Mouse (Mus musculus) left cerebral cortex, adult 11 months (tissue): ENCODE results near the gene Ccdc142.

ENCODE experiments used
- DNase-seq: peaks from one replicate; pipeline ENCODE4 v3.0.0; 2022; ENCODE audit warnings: low spot score

Ccdc142 gene

DNA sequence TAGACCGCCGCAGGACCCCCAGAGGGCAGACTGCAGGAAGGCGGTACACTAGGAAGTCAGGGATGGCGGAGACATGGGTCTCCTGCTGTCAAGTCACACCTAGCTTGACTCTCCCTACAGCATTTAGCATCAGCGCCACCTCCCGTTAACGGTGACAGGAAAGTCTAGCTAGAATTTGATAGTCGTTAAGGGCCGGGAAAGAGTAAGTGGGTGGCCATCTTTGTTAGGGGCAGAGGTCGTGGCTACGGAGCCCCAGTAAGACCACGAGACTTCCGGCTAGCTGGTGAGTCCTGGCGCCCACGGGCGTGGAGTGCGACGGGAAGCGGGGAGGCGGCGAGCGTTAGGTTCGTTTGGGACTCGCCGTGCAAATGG lies at the start of gene Ccdc142, which contains the start of gene Gm42688:
Gene Ccdc142 (plus strand): TSS at position 286 of the 372 bp plus-strand sequence.
Gene Gm42688 (plus strand): TSS at position 302 of the 372 bp plus-strand sequence.
- peak; percentile 89 for DNase-seq

DNA sequence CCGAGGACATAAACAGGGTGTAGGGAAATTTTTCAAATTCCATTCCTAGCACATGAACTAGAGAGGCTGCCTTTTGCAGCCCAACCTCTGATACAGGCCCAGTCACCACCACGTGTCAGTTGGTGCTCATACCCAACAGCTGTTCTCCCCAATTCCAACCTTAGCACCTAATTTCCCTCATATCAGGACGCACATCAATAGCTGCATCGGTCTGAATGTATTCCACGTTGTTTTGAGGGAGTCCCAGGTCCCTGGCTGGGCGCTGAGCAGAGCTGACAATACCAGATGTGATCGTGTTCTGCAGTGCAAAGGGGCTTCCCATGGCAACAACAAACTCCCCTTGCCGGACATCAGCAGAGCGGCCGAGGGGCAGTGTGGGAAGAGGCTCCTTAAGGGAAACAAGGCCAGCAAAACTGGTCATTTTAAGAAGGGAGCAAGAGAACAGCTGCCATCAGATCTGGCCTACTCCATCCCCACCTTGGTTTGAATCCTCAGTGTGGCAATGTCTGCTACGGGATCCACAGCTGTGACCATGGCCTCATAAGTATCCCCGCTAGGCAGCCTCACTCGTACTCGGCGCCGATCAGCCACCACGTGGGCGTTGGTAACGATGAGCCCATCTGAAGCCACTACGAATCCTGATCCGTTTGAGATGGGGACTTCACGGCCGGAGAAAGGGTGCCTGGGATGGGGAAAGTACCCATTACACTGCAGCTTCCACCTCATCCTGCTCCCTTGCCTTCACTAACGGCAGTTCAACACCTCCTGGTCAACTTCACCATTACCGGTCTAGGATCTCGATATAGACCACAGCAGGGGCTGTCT lies 48.1 kb upstream of the Ccdc142 start:
- DNase-seq, result no peak

DNA sequence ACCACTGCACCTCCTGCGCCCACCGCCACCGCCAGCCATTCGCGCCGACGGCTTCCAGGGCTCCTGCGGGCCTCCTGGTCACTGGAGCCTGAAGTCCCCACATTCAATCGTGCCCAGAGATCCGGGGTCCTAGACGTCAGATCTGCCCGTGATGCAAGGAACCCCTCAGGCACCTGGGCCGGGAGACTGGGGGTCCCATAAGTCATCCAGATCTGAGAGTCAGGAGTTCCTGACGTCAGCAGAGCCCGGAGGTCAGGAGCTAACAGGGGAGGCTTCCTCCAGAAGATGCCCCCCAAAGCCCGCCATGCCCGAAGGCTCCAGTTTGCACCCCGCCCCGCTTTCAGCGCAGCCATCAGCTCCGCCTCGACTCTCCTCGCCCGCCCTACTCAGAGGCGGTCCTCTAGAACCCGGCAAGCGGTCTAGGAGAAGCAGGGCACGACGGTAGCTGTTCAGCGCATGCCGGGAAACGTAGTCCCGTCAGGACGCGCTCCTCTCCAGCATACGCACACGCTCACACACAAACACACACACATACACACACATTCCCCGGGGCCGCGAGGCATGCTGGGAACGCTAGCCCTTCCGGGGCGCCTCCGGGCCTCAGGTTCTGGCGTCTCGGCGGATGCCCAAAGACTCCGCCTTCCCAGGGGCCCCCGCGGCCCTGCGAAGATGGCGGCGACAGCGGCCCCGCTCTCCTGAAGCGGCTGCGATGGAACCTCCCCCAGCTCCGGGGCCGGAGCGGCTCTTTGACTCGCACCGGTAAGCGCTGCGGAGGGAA lies 47.1 kb upstream of the Ccdc142 start, which contains the start of gene Aup1:
Gene Aup1 (plus strand): TSS at position 448 of the 778 bp plus-strand sequence.
- DNase-seq, result peak; percentile 97

DNA sequence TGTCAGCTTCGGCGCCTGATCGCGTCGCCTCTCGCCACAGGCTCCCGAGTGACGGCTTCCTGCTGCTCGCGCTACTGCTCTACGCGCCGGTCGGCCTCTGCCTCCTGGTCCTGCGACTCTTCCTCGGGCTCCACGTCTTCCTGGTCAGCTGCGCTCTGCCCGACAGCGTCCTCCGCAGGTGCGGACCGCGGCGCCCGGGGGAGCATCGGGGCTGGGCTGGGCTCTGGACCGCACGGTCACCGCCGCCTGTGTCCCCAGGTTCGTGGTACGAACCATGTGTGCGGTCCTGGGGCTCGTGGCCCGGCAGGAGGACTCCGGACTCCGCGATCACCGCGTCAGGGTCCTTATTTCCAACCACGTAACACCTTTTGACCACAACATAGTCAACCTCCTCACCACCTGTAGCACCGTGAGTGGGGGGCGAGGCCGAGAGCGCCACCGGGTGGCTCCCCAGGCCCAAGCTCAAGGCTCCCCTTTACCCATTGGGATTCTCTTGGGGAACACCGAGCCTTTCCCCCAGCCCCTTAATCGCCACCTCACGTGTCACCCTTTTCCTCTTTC lies 46.5 kb upstream of the Ccdc142 start, which contains the start of gene Htra2:
Gene Htra2 (minus strand): TSS at position 403 of the 561 bp plus-strand sequence.
- DNase-seq, result no peak

GRCm38 (mm10) chr6:83057790-83058189 lies 43.6 kb upstream of the Ccdc142 start, which contains the start of gene Dqx1:
Gene Dqx1, plus strand, starts transcription at chr6:83057844.
- no peak for DNase-seq

DNA sequence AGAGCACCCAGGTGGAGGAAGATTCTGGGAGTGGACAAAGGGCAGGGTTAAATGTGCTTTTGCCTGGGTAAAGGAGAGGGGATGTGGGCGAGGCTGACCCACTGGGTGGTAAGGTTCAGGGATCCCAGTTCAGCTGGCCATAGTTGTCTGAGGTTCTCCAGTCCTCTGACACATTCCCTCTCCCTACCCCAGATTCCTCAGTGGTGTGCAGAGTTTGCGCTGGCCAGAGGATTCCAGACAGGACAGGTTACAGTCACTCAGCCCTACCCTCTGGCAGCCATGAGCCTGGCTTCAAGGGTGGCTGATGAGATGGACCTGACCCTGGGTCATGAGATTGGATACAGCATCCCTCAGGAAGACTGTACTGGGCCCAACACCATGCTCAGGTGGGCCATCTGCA lies 42.7 kb upstream of the Ccdc142 start:
- DNase-seq, result no peak

DNA sequence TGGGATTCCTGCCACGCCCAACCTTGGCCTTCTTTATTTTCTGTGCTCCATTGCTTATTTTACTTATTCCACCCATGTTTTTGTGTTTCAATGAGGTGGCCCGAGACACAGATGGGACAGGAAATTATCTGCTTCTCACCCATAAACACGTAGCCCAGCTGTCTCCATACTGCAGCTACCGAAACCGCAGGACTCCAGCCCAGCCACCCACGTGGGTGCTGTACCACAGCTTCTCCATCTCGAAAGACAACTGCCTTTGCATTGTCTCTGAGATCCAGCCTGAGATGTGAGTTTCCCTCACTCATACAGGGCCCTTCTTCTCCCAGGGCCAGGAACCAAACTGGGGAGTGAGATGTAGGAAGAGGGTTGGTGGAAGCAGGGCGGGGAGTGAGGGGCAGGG lies 35.4 kb upstream of the Ccdc142 start:
- no peak for DNase-seq

DNA sequence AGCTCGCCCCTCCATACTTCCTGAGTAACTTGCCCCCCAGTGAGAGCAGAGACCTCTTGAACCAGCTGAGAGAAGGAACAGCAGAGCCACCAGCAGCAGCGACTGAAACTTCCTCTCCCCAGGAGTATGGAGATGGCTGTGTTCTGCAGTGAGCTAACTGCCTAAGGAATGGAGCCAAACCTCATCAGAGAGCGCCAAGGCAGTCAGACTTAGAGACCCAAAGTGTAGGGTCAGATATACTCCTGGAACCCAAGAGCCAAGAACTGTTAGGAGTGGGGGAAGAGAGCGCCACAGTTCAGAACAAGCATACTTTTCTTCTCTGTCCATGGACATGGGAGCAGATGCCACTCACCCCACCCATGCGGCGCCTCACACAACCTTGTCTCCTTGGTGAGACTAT lies 35.0 kb upstream of the Ccdc142 start:
- DNase-seq, result no peak

GRCm38 (mm10) chr6:83068221-83068620 lies 33.2 kb upstream of the Ccdc142 start:
- DNase-seq, result no peak

GRCm38 (mm10) chr6:83068706-83069487 lies 32.5 kb upstream of the Ccdc142 start:
- DNase-seq, result no peak

DNA sequence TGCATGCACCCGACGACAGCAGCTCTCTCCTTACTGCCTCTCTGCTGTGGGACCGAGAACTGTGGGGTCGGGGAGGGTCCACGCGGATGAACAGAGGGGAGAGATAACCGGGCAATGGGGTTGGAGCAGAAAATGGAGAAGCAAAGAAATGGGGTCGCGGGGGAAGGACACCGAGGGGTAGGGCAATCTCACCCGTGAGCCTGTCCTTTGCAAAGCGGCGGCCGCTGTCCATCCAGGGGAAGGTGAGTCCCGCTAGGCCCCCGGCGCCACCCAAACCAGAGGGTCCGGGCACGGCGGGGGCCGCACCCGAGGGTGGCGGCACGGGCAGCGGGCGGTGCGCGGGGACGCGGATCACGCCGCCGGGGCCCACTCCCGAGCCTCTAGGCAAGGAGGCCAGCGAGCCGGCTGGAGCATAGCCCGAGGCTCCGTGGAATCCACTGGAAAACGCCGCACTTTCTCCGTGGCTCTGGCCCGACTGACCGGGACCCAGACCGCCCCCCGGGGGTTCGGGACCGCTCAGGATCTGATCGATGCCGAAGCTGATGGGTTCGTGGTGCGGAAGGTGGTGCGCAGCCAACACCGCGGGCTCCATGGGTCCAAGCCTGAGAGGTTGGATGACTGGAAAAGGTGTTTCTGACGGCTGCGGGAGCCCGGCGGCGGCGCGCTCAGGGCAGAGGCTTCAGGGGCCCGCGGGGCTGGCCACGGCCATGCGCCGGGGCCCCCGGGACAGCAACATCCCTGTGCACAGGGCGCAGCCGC lies 31.7 kb upstream of the Ccdc142 start:
- no peak for DNase-seq

DNA sequence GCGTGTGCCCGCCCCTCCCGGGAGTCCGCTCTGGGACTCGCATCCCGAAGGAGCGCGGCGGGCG lies 31.3 kb upstream of the Ccdc142 start, which contains the start of gene Tlx2:
Gene Tlx2 (minus strand): TSS at position 47 of the 64 bp plus-strand sequence.
- DNase-seq, result no peak

GRCm38 (mm10) chr6:83070311-83071219 lies 30.8 kb upstream of the Ccdc142 start:
- no peak for DNase-seq

DNA sequence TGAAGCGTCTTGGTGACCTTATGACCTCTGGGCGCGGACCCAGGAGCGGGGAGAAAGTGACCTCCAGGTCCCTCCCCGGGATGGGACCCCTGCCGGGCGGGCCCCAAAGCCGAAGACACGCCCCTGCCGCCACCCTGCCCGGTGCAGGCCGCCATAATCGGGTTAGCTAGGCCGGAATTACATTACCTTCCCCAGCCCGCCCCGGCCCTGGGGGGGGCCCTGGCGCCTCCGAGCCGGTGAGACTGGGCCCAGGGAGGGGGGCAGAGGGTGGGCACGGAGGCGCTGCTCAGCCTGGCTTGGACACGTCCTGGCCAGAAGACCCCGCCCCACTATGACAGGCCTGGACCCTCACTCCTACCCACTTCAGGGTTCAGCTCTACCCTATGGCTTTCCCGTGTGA lies 30.2 kb upstream of the Ccdc142 start:
- no peak for DNase-seq

GRCm38 (mm10) chr6:83074979-83075378 lies 26.4 kb upstream of the Ccdc142 start:
- DNase-seq, result no peak

DNA sequence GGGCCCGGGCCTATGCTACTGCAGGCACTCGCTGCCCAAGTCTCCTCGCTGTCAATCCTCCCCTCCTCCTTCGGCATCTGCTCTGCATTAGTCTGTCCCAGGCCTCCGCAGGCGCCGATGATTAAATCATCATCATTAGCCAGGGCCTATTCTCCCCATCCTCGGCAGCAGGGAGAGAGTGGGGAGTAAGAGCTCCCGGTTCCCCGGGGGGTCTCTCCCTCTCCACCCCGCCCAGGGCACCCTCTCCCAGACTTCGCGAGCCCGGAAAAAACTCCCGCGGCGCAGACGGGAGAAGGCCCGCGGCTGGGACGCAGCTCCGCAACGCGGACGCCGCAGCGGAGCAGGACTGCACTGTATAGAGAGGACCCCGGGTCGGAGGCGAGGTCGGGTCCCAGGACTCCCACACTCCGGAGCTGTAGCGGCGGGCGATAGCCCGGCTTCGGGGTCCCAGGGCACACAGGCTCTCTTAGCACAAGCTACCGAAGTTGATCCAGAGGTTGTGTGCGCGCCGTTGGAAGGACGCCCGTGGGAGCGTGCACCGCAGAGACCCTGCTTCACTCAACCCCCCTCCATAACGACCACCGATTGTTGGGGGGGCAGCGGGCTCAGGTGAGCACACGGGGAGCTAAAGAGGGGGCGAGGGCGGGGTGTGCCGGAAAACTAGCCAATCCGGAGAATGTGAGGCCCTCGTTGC lies 23.6 kb upstream of the Ccdc142 start, which contains the start of gene Pcgf1:
Gene Pcgf1 (plus strand): TSS at position 240 of the 694 bp plus-strand sequence.
- DNase-seq, result no peak

- peak; percentile 98 for DNase-seq
These were observed 23.0 kb upstream of the Ccdc142 start for GRCm38 (mm10) chr6:83078324-83078858.

DNA sequence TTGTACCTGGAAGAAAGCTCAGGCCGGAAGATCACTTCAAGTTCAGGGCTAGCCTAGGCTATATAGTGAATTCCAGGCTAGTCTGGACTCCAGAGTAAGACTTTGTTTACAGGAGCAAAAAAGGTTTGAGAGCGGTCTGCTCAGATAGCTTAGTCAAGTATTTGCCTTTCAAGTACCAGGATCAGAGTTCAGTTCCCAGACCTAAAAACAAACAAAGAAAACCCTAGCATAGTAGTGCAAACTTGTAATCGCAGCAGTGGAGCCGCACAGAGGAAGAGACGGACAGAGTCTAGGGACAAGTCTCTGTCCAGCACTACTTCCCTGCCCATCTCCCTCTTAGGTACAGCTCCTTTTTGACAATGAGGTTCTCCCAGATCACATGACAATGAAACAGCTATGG lies 21.2 kb upstream of the Ccdc142 start:
- no peak for DNase-seq

DNA sequence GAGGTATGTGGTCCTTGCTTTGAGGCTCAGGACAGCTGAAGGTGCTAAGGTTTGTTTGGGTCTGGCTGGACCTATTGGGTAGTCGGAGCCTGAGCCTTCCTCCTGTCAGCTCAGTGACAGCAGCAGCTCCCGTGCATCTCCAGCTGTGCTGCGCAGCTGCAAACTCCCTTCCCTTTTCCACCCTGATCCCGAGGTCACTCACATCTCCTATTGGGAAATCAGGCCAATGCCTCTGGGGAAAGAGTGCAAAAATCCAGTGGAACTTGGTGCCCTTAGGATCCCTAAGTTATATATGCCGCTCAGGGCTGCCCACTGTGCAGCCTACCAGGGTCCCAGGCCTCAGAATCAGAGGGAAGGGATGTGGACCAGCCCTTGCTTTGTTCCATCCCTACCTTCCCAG lies 17.9 kb upstream of the Ccdc142 start:
- DNase-seq, result no peak

DNA sequence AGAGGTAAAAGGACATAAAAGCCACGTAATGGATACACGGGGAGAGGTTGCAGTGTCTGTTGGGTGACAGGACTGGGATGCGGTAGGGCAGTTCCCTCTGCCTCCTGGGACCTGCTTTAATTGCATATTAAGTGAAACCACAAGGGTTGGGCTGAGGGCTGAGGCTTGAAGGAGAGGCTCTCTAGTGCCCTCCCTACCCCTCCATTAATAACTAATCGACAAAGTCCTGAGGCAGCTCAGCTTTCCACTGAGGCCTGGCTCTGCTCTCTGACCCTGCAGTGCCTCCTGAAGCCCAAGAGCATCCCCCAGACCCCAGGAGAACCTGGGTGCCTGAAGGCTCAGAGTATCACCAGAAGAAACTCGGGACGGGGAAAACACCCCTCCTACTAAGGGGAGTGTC lies 16.9 kb upstream of the Ccdc142 start:
- no peak for DNase-seq
